In genomic region chr2:180776793-180777192, GRCm38 (mm10) we compare ENCODE assay signal across 11 mouse cellular contexts. TPM values are rescaled to one million over a fixed set of nuclear protein-coding genes. Genes with fewer than 3 reads are reported as not detected.
DNase-seq lines count a peak whose midpoint lies in the region; ATAC-seq lines count a peak whose summit lies in the region.
"Had no signal": no experiment of that assay in that cellular context is flagged by ENCODE, and none has a peak within 500 bp of the region (broad histone marks: within the 10 kb centered on the region; RNA-seq: fewer than 3 reads in every experiment).

TSS of gene Bhlhe23 (minus strand) at chr2:180776900.

- no peak for DNase-seq in kidney, adult 9 months
- no peak for DNase-seq in embryonic facial prominence, embryonic 11.5 days (ENCODE audit: low spot score)
- no peak for DNase-seq in c-Kit-positive CD71-positive TER-119-positive erythroid progenitor cells, embryonic 14.5 days (ENCODE audit: low spot score)
- no peak for DNase-seq in Muller cell, postnatal 12 days (ENCODE audit: inconsistent ontology term)
- DNase-seq: kidney, adult 2 months; lung, postnatal 14 days; thymus, adult 18-20 months had no signal

- peak within 1 kb of the TSS; percentile 23 for H3K4me3 ChIP-seq in kidney, embryonic 15.5 days (replicated peaks)
- H3K4me3 ChIP-seq in embryonic facial prominence, embryonic 11.5 days (ENCODE audit: low read depth, low read length) = peak within 1 kb of the TSS; percentile 18
- H3K4me3 ChIP-seq in hindbrain, embryonic 13.5 days = peak within 1 kb of the TSS; percentile 37
- H3K4me3 ChIP-seq in midbrain, embryonic 16.5 days (ENCODE audit: low read depth, low read length) = peak within 1 kb of the TSS; percentile 40

- peaks cover 11% of the 10 kb centered on the region for H3K4me1 ChIP-seq in kidney, embryonic 15.5 days
- peaks cover 6% of the 10 kb centered on the region; the same call in 1 of the 2 replicates for H3K4me1 ChIP-seq in embryonic facial prominence, embryonic 11.5 days (ENCODE audit: control insufficient read depth, insufficient read depth, low read length)
- peaks cover 17% of the 10 kb centered on the region for H3K4me1 ChIP-seq in hindbrain, embryonic 13.5 days (replicated peaks)
- peaks cover 7% of the 10 kb centered on the region for H3K4me1 ChIP-seq in midbrain, embryonic 16.5 days (ENCODE audit: control insufficient read depth, insufficient read depth, low read length)

- peak within 1 kb of the TSS; percentile 41 for H3K4me2 ChIP-seq in kidney, embryonic 15.5 days
- H3K4me2 ChIP-seq in embryonic facial prominence, embryonic 11.5 days (ENCODE audit: low read depth, low read length) = peak within 1 kb of the TSS; percentile 29
- peak within 1 kb of the TSS; percentile 57 for H3K4me2 ChIP-seq in hindbrain, embryonic 13.5 days
- H3K4me2 ChIP-seq in midbrain, embryonic 16.5 days (ENCODE audit: low read length) = peak within 1 kb of the TSS; percentile 57

- H3K9me3 ChIP-seq in kidney, embryonic 15.5 days (replicated peaks) = no peaks in the 10 kb centered on the region
- H3K9me3 ChIP-seq in embryonic facial prominence, embryonic 11.5 days (replicated peaks; ENCODE audit: control insufficient read depth, low read length) = no peaks in the 10 kb centered on the region
- H3K9me3 ChIP-seq in hindbrain, embryonic 13.5 days = no peaks in the 10 kb centered on the region; the same call in 1 of the 2 replicates
- H3K9me3 ChIP-seq in midbrain, embryonic 16.5 days (replicated peaks; ENCODE audit: control insufficient read depth, low read length, poor library complexity, severe bottlenecking) = no peaks in the 10 kb centered on the region

- 1% methylated on average over 28 of the region's 28 CpGs for WGBS in kidney, embryonic 15.5 days
- WGBS in embryonic facial prominence, embryonic 11.5 days = 2% methylated on average over 28 of the region's 28 CpGs
- 1% methylated on average over 28 of the region's 28 CpGs for WGBS in hindbrain, embryonic 13.5 days
- WGBS in midbrain, embryonic 16.5 days = 1% methylated on average over 28 of the region's 28 CpGs

- H3K27ac ChIP-seq in kidney, embryonic 15.5 days = no peak within 1 kb of the TSS
- H3K27ac ChIP-seq in embryonic facial prominence, embryonic 11.5 days (replicated peaks; ENCODE audit: low read depth, low read length) = no peak within 1 kb of the TSS
- H3K27ac ChIP-seq in hindbrain, embryonic 13.5 days = no peak within 1 kb of the TSS
- no peak within 1 kb of the TSS for H3K27ac ChIP-seq in midbrain, embryonic 16.5 days (ENCODE audit: low read length)

- H3K36me3 ChIP-seq in kidney, embryonic 15.5 days = no peaks in the 10 kb centered on the region
- H3K36me3 ChIP-seq in embryonic facial prominence, embryonic 11.5 days (replicated peaks; ENCODE audit: control insufficient read depth, insufficient read depth, low read depth, low read length) = no peaks in the 10 kb centered on the region
- no peaks in the 10 kb centered on the region for H3K36me3 ChIP-seq in hindbrain, embryonic 13.5 days
- H3K36me3 ChIP-seq in midbrain, embryonic 16.5 days (ENCODE audit: control insufficient read depth, insufficient read depth, low read length) = no peaks in the 10 kb centered on the region

- no peak within 1 kb of the TSS for H3K9ac ChIP-seq in kidney, embryonic 15.5 days
- H3K9ac ChIP-seq in embryonic facial prominence, embryonic 11.5 days (replicated peaks; ENCODE audit: low read length) = no peak within 1 kb of the TSS
- H3K9ac ChIP-seq in hindbrain, embryonic 13.5 days = peak within 1 kb of the TSS; percentile 19; the same call in 1 of the 2 replicates
- H3K9ac ChIP-seq in midbrain, embryonic 16.5 days (ENCODE audit: low read depth, low read length) = peak within 1 kb of the TSS; percentile 35

- peaks cover 98% of the 10 kb centered on the region for H3K27me3 ChIP-seq in kidney, embryonic 15.5 days
- peaks cover 57% of the 10 kb centered on the region for H3K27me3 ChIP-seq in embryonic facial prominence, embryonic 11.5 days (ENCODE audit: control insufficient read depth, insufficient read depth, low read length)
- H3K27me3 ChIP-seq in hindbrain, embryonic 13.5 days = peaks cover 94% of the 10 kb centered on the region
- H3K27me3 ChIP-seq in midbrain, embryonic 16.5 days (ENCODE audit: control insufficient read depth, insufficient read depth, low read depth, low read length) = peaks cover 54% of the 10 kb centered on the region

- ATAC-seq in kidney, embryonic 15.5 days (replicated peaks; ENCODE audit: low FRiP score) = no peak
- no peak for ATAC-seq in embryonic facial prominence, embryonic 11.5 days (replicated peaks; ENCODE audit: insufficient number of reproducible peaks, low FRiP score, low TSS enrichment, low read depth)
- no peak for ATAC-seq in hindbrain, embryonic 13.5 days (ENCODE audit: low FRiP score)
- no peak; the same call in 1 of the 2 replicates for ATAC-seq in midbrain, embryonic 16.5 days
- no peak for ATAC-seq in megakaryocyte-erythroid progenitor cell, adult 5-6 weeks (replicated peaks; ENCODE audit: low FRiP score, low TSS enrichment, poor library complexity, severe bottlenecking)

RNA-seq across cellular contexts. Expression of gene Bhlhe23, which starts in this region (rescaled TPM):
- polyA plus RNA-seq in kidney, embryonic 15.5 days (2015; fragmentation: Nextera tagmentation; extraction: Ambion mirVana) = not detected in 2 replicates
- 0.50 and 1.4 TPM in 2 replicates for polyA plus RNA-seq in embryonic facial prominence, embryonic 11.5 days (2014; fragmentation: Nextera tagmentation; extraction: Ambion mirVana)
- polyA plus RNA-seq in hindbrain, embryonic 13.5 days (2015; fragmentation: Nextera tagmentation; extraction: Ambion mirVana) = 1.2 and 2.5 TPM in 2 replicates
- polyA plus RNA-seq in midbrain, embryonic 16.5 days (2015; fragmentation: Nextera tagmentation; extraction: Ambion mirVana) = 10.1 and 10.4 TPM in 2 replicates
- not detected in 2 replicates for total RNA-seq in megakaryocyte-erythroid progenitor cell, adult 5-6 weeks (2014; fragmentation: Nextera tagmentation)
- total RNA-seq in megakaryocyte-erythroid progenitor cell, adult 5-6 weeks (2017) = not detected in 2 replicates
- polyA plus RNA-seq: kidney, adult 2 months had no signal

Comparison
In these comparisons a context has a peak if more than half of its experiments do, and no peak if none do; other contexts are left out.
1. H3K9ac ChIP-seq: peak in hindbrain, embryonic 13.5 days (single experiment) and midbrain, embryonic 16.5 days (single experiment); none in kidney, embryonic 15.5 days (single experiment) and embryonic facial prominence, embryonic 11.5 days (single experiment).
2. Peak in every context shown above with its lines, with median percentiles within 50 percentile points of each other: H3K4me2 ChIP-seq and H3K4me3 ChIP-seq.